ENCODE assay signal across 27 mouse cellular contexts in the genomic region with DNA sequence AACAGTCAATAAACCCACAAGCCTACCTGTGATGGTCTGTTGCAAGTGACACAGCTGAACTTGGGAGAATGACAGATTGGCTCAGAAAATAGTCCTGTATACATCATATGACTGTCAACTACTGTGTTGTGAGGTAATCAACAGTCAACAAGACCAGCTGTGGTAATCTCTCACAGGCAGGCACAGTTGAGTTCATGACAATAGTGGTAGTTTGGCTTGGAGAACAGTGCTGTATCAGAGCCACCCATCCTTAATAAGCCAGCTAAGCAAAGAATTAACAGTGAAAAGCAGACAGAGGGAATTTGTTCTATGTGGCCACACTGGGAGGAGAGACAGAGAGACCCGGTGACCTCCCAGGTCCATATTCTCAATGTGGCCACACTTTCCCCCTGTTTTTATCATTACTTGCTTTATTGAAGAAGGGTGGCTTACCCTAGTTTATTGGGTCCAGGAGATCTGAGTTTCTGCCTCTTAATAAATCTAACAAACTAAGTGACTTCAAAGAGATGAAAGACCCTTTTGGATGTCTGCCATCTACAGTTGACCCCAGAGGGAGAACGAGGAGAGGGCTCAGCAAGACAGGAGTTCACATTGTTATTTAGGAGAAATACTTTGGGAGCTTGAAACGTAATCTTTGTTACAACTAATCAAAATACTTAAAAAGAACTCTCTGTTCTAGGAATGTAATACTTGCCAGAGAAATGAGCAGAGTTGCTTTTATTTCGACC. TPM values are rescaled to one million over a fixed set of nuclear protein-coding genes. Genes with fewer than 3 reads are reported as not detected.
DNase-seq lines count a peak whose midpoint lies in the region; ATAC-seq and TF ChIP-seq lines count a peak whose summit lies in the region.
"Had no signal": no experiment of that assay in that cellular context is flagged by ENCODE, and none has a peak within 500 bp of the region (broad histone marks: within the 10 kb centered on the region; RNA-seq: fewer than 3 reads in every experiment).

No protein-coding gene starts in this region.

- H3K36me3 ChIP-seq in kidney, embryonic 16.5 days (ENCODE audit: insufficient read depth, low read length), result no peaks in the 10 kb centered on the region
- H3K36me3 ChIP-seq: embryonic facial prominence, embryonic 13.5 days; forebrain, embryonic 10.5 days; forebrain, embryonic 15.5 days; heart, embryonic 13.5 days; hindbrain, embryonic 10.5 days; liver, embryonic 12.5 days had no signal

- no peak overlapping the region for H3K4me2 ChIP-seq in kidney, embryonic 16.5 days (replicated peaks; ENCODE audit: low read depth, low read length)
- H3K4me2 ChIP-seq: embryonic facial prominence, embryonic 13.5 days; forebrain, embryonic 15.5 days; heart, embryonic 13.5 days; liver, embryonic 12.5 days had no signal

- no peak overlapping the region for H3K4me3 ChIP-seq in kidney, embryonic 16.5 days (ENCODE audit: low read length)
- H3K4me3 ChIP-seq: embryonic facial prominence, embryonic 13.5 days; forebrain, embryonic 10.5 days; forebrain, embryonic 15.5 days; heart, embryonic 13.5 days; hindbrain, embryonic 10.5 days; liver, embryonic 12.5 days had no signal

- no peaks in the 10 kb centered on the region for H3K4me1 ChIP-seq in kidney, embryonic 16.5 days (ENCODE audit: insufficient read depth, low read length)
- H3K4me1 ChIP-seq: embryonic facial prominence, embryonic 13.5 days; forebrain, embryonic 10.5 days; forebrain, embryonic 15.5 days; heart, embryonic 13.5 days; hindbrain, embryonic 10.5 days; liver, embryonic 12.5 days had no signal

- no peaks in the 10 kb centered on the region for H3K27me3 ChIP-seq in kidney, embryonic 16.5 days (ENCODE audit: insufficient read depth, low read length)
- H3K27me3 ChIP-seq: embryonic facial prominence, embryonic 13.5 days; forebrain, embryonic 15.5 days; heart, embryonic 13.5 days; liver, embryonic 12.5 days had no signal

- no peak for TF ChIP-seq CTCF in brain, embryonic 14.5 days (IDR thresholded peaks at IDR 0.05; ENCODE audit: borderline replicate concordance, extremely low read depth, insufficient read depth, insufficient read length)

- no peak for TF ChIP-seq POLR2A in brain, embryonic 14.5 days (IDR thresholded peaks at IDR 0.05; ENCODE audit: borderline replicate concordance, extremely low read depth, insufficient read depth, insufficient read length, poor library complexity, severe bottlenecking)

- peak overlapping the region; percentile 10; the same call in 1 of the 2 replicates for H3K27ac ChIP-seq in kidney, embryonic 16.5 days (ENCODE audit: low read length)
- H3K27ac ChIP-seq: embryonic facial prominence, embryonic 13.5 days; forebrain, embryonic 10.5 days; forebrain, embryonic 15.5 days; heart, embryonic 13.5 days; hindbrain, embryonic 10.5 days; liver, embryonic 12.5 days; macrophage had no signal

- ATAC-seq in kidney, embryonic 16.5 days (ENCODE audit: low FRiP score, low TSS enrichment), result no peak
- ATAC-seq: forebrain, embryonic 15.5 days; hindbrain, embryonic 16.5 days; liver, embryonic 12.5 days; liver, postnatal 0 days; lung, postnatal 0 days had no signal

- peaks cover 8% of the 10 kb centered on the region; the same call in 1 of the 2 replicates for H3K9me3 ChIP-seq in kidney, embryonic 16.5 days (ENCODE audit: low read length)
- H3K9me3 ChIP-seq: forebrain, embryonic 15.5 days had no signal

- WGBS in kidney, embryonic 16.5 days, result 35% methylated on average over 4 of the region's 4 CpGs

- no peak for DNase-seq in kidney, postnatal 4 days
- peak; percentile 76 for DNase-seq in layer of hippocampus, adult 9-11 months
- no peak for DNase-seq in layer of hippocampus, postnatal 14 days (ENCODE audit: low spot score in 2 of 2)
- peak; percentile 5 for DNase-seq in brain, embryonic 14.5 days (ENCODE audit: low read depth)
- peak; percentile 70 for DNase-seq in telencephalon, adult 2 months (ENCODE audit: low read depth, low spot score)
- DNase-seq: adrenal gland, postnatal 25 days; B cell, adult 2 months; cerebellum, adult 8-10 months; cerebellum, postnatal 36 days; heart, postnatal 10 days; kidney, adult 18-20 months; kidney, postnatal 25 days; liver, postnatal 0 days; midbrain, embryonic 14.5 days; thymus, postnatal 4 days had no signal

- no peak overlapping the region for H3K9ac ChIP-seq in kidney, embryonic 16.5 days (replicated peaks; ENCODE audit: low read length)
- H3K9ac ChIP-seq: embryonic facial prominence, embryonic 13.5 days; forebrain, embryonic 15.5 days; heart, embryonic 13.5 days; liver, embryonic 12.5 days; liver, postnatal 0 days had no signal

RNA-seq across cellular contexts. Expression of a gene that starts 22.4 kb away (rescaled TPM):
- 48.1 and 48.3 TPM in 2 replicates for polyA plus RNA-seq in kidney, embryonic 16.5 days (2015; fragmentation: Nextera tagmentation; extraction: Ambion mirVana)
- 10 to 100 TPM; 10.9 to 11.2 TPM for total RNA-seq in layer of hippocampus, postnatal 14 days (2021)
- polyA plus RNA-seq in brain, embryonic 14.5 days (2012; rRNA removed), result 0.43 and 0.79 TPM in 2 replicates
- total RNA-seq: megakaryocyte-erythroid progenitor cell, adult 5-6 weeks; monocyte, adult 5-6 weeks had no signal
- polyA plus RNA-seq: macrophage had no signal

Comparison
In these comparisons a context has a peak if more than half of its experiments do, and no peak if none do; other contexts are left out.
1. DNase-seq: peak in layer of hippocampus, adult 9-11 months (single experiment), brain, embryonic 14.5 days (single experiment) and telencephalon, adult 2 months (single experiment); none in kidney, postnatal 4 days (0 of 2) and layer of hippocampus, postnatal 14 days (0 of 2).
2. RNA of a gene that starts 22.4 kb away (polyA plus RNA-seq): 48.1 to 48.3 TPM in kidney, embryonic 16.5 days; 0.43 to 0.79 TPM in brain, embryonic 14.5 days; every median in the first group is over 10 times any median in the second.